Mouse (Mus musculus) neural tube, embryonic 15.5 days (tissue): ENCODE measurements around the gene Dck. TPM values are rescaled to one million over a fixed set of nuclear protein-coding genes. Genes with fewer than 3 reads are reported as not detected.

Source experiments
- ATAC-seq: fragments of 200-750 bp; cut with Nextera tagmentation; 2 replicates; pipeline ENCODE4 v1.8.0; 2017; ENCODE audit warnings: mild to moderate bottlenecking, moderate TSS enrichment, moderate library complexity; ENCODE audit not compliant: low FRiP score
- H3K27ac ChIP-seq: fragments of 300-500 bp; sonication (generic); replicated peaks from 2 replicates; pipeline ENCODE4 v1.5.1; 2015; ENCODE audit warnings: mild to moderate bottlenecking, inconsistent platforms
- H3K27me3 ChIP-seq: fragments of 300-500 bp; sonication (generic); replicated peaks from 2 replicates; pipeline ENCODE4 v1.6.1; 2015; ENCODE audit warnings: inconsistent platforms
- H3K36me3 ChIP-seq: fragments of 300-500 bp; sonication (generic); 2 replicates; pipeline ENCODE4 v1.6.1; 2015; ENCODE audit warnings: inconsistent platforms
- H3K4me1 ChIP-seq: fragments of 300-500 bp; sonication (generic); 2 replicates; pipeline ENCODE4 v1.6.1; 2015; ENCODE audit warnings: inconsistent platforms
- H3K4me2 ChIP-seq: fragments of 300-500 bp; sonication (generic); 2 replicates; pipeline ENCODE4 v1.6.1; 2015; ENCODE audit warnings: inconsistent platforms, mild to moderate bottlenecking, moderate library complexity
- H3K4me3 ChIP-seq: fragments of 300-500 bp; sonication (generic); replicated peaks from 2 replicates; pipeline ENCODE4 v1.5.1; 2015; ENCODE audit warnings: mild to moderate bottlenecking, inconsistent platforms
- H3K9ac ChIP-seq: fragments of 300-500 bp; sonication (generic); replicated peaks from 2 replicates; pipeline ENCODE4 v1.6.1; 2015; ENCODE audit warnings: mild to moderate bottlenecking, inconsistent platforms
- H3K9me3 ChIP-seq: fragments of 300-500 bp; sonication (generic); replicated peaks from 2 replicates; pipeline ENCODE4 v1.6.1; 2016; ENCODE audit warnings: inconsistent platforms
- WGBS: fragments of 180-500 bp; shearing (Covaris S2); methylation state at CpG from one replicate; pipeline ENCODE4 v1.1.7; 2015; ENCODE audit warnings: mixed read lengths; 5-methylcytosine and 5-hydroxymethylcytosine counted together
- polyA plus RNA-seq: library from polyadenylated mRNA; unstranded; fragments of >200 nt; fragmentation: Nextera tagmentation; extraction: Ambion mirVana; gene quantifications from 2 replicates; pipeline ENCODE4 v1.2.1, GENCODE M21; 2015

Gene Dck
- polyA plus RNA-seq, 1 experiment from 2014 or later, result 41.8 TPM

- Histone ChIP-seq H3K4me3 (no peak overlapping the region), H3K9me3 (no peaks in the 10 kb centered on the region), H3K27ac (no peak overlapping the region), H3K36me3 (no peaks in the 10 kb centered on the region), H3K4me2 (no peak overlapping the region), H3K4me1 (no peaks in the 10 kb centered on the region), H3K27me3 (no peaks in the 10 kb centered on the region), H3K9ac (no peak overlapping the region)
- 75% methylated on average over 4 of the region's 4 CpGs for WGBS
- ATAC-seq, result no peak
Observed at GRCm38 (mm10) chr5:88830880-88831279, 66.1 kb downstream of the Dck start.

GRCm38 (mm10) chr5:88831935-88832334, 67.1 kb downstream of the Dck start:
- H3K36me3 ChIP-seq, result no peaks in the 10 kb centered on the region
- 92% methylated on average over 3 of the region's 3 CpGs for WGBS
- no peaks in the 10 kb centered on the region for H3K27me3 ChIP-seq
- no peak overlapping the region for H3K9ac ChIP-seq
- no peak overlapping the region for H3K27ac ChIP-seq
- H3K4me2 ChIP-seq, result no peak overlapping the region
- no peaks in the 10 kb centered on the region for H3K9me3 ChIP-seq
- ATAC-seq, result no peak
- H3K4me1 ChIP-seq, result no peaks in the 10 kb centered on the region
- H3K4me3 ChIP-seq, result no peak overlapping the region

Other genes with a start within 250 kb of the Dck start
- 0.26 and 0.33 TPM in 2 replicates for gene Jchain, start 237.1 kb upstream of the Dck start, polyA plus RNA-seq
- gene Utp3, start 210.5 kb upstream of the Dck start, polyA plus RNA-seq, result 44.4 and 58.6 TPM in 2 replicates
- gene Rufy3, start 200.0 kb upstream of the Dck start, polyA plus RNA-seq, result 201 and 259 TPM in 2 replicates
- 53.1 and 53.4 TPM in 2 replicates for gene Grsf1, start 88.8 kb upstream of the Dck start, polyA plus RNA-seq
- 7.8 and 8.3 TPM in 2 replicates for gene Mob1b, start 44.1 kb upstream of the Dck start, polyA plus RNA-seq
- 12.2 and 13.4 TPM in 2 replicates for gene Slc4a4, start 121.8 kb downstream of the Dck start, polyA plus RNA-seq